Mouse (Mus musculus): Measurements from ENCODE around the gene Ptma.
A peak's percentile ranks its signal among the peaks of the same experiment; 100 is the strongest.
"Not testable (repeated sequence)": the region's sequence is repeated elsewhere in the genome, so short reads cannot be mapped to it uniquely, and the experiment has no call there.

Ptma gene

DNA sequence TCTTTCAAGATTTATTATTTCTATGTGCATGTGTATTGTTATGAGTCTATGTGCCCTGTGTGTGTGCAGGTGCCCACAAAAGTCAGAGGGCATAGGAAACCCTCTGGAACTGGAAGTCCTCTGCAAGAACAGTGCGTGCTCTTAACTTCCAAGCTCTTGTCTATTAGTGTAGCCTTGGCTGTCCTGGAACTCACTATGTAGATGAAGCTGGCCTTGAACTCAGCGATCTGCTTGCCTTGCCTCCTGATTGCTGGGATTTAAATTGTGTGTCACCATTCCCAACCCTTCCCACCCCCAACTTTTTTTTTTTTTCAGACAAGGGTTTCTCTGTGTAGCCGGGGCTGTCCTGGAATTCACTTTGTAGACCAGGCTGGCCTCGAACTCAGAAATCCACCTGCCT, 30.2 kb upstream of the Ptma start:
- no peak for DNase-seq (ENCODE audit: low spot score in 2 of 2)

DNA sequence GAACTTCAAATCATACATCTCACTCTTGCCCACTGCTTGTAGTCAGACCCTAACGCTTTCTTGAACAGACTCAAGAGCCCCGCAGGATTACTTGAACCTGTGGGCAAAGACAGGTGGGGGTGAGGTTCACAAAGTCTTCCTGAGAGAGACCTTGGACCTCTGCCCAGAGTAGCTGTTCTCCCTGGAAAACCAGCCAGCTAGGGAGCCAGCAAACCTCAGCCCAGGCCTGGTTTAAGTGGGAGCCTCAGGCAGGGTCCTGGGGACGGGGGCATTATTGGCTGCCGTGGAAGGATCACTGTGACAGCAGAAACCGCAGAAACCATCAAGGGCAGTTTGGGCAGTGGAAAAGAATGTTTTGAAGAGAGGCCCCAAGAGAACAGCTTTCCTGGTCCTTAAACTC, 29.2 kb upstream of the Ptma start:
- no peak for DNase-seq (ENCODE audit: low spot score in 2 of 2)

DNA sequence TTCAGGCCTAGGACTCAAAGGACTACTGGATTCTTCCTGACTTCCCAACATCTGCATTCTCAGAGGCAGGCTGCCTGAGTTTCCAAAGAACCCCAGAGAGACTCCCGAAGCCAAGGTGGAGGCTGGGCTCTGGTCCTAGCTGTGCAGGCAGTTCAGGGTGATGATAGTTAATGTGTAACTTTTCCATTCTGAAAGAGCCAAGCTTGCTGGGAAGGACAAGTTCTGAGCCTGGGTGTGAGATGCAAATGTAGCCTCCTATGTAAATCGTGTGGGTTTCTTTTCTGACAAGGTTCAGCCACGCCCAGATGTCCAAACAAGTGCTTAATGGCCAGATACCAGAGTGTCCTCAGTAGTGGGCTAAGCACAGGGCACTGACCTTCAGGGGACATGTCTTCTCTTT, 28.5 kb upstream of the Ptma start:
- no peak for DNase-seq (ENCODE audit: low spot score in 2 of 2)

DNA sequence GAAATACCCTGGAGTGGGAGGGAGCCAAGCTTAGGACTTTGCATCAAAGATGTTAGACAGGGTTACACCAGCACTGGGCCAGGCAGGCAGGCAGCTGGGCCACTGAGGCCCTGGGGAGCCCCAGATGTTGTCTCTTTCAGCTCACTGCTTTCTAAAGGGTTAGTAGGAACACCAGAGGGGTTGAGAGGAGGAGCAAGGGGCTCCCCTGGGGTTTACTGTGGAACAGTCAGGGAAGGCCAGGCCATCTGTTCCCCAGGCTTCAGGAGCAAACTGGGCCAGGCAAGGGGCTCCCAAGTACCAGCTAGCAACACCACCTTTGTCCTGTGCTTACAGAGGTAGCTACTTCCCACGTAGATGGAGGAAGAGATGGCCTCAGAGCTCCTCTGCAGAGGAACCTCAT, 27.9 kb upstream of the Ptma start:
- no peak for DNase-seq (ENCODE audit: low spot score in 2 of 2)

DNA sequence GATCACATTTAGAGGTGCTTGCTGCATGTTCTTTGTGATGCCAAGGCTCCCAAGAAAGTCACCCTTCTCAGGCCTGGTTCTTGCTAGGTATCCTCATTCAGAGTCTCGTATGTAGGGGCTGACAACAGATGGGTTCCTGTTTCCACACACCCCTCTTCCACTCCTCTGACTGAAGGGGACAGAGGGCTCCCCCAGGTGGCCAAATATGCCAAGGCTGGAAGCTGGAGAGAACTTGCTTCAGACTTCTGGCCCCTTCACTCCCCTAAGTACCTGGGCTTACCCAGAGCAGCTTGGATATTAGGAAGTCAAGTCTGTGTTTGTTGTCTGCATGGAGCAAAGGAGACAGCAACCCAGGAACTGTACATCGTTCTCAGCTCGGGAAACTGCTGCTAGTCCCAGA, 26.6 kb upstream of the Ptma start:
- no peak for DNase-seq (ENCODE audit: low spot score in 2 of 2)

DNA sequence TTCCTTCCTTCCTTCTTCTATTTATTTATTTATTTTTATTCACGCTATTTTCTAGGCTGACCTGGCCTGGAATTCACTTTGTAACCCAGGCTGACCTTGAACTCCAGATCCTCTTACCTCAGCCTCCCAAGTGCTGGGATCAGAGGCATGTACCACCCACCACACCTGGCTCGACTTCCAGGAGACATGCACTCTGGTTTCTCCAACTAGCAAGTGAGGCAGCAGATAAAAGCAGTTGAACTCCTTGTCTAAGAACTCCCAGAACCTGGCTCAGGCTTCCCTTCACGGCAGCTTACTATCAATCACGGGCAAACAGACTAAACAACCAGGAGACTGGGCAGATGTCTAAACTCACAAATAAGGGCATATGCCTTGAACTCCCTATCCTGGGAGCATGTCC, 25.8 kb upstream of the Ptma start:
- no peak for DNase-seq (ENCODE audit: low spot score in 2 of 2)

DNA sequence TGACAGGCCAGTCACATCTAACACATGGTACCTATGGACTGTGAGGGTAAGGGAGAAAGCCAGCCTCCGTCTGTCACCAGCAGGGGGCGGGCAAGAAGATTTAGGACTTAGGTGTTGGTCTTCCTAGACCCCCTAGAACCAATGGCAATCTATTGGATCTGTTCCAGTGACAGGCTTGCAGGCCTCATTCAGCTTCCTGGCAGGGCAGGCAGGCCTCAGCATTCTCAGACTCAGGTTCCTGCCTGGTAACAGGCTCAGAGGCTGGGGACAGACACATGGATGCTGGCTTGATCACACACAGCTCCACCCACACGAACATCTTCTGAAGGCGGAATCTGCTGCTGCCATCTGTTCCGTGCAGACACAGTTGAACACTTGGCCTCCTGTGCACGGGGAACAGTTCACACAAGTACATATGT, 25.4 kb upstream of the Ptma start:
- DNase-seq (ENCODE audit: low spot score in 2 of 2), result peak; percentile 53 to 64

DNA sequence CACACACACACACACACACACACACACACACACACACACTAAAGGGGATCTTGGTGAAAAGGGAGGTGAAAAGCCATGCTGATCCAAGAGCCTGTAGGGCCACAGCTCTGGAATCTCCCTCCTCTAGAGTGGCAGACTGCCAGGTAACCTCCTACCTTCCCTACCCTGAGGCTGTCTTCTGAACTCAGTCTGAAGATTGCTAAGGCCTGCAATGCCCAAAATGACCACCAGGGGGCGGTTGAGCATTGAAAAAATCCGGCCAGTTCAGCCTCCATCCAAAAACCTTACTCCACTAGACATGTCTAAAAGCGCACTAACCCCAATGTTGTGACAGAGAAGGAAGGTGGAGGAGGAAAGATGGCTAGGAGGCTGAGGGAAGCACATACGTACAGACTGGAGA, 25.0 kb upstream of the Ptma start:
- DNase-seq (ENCODE audit: low spot score in 2 of 2), result peak; percentile 97 to 98

DNA sequence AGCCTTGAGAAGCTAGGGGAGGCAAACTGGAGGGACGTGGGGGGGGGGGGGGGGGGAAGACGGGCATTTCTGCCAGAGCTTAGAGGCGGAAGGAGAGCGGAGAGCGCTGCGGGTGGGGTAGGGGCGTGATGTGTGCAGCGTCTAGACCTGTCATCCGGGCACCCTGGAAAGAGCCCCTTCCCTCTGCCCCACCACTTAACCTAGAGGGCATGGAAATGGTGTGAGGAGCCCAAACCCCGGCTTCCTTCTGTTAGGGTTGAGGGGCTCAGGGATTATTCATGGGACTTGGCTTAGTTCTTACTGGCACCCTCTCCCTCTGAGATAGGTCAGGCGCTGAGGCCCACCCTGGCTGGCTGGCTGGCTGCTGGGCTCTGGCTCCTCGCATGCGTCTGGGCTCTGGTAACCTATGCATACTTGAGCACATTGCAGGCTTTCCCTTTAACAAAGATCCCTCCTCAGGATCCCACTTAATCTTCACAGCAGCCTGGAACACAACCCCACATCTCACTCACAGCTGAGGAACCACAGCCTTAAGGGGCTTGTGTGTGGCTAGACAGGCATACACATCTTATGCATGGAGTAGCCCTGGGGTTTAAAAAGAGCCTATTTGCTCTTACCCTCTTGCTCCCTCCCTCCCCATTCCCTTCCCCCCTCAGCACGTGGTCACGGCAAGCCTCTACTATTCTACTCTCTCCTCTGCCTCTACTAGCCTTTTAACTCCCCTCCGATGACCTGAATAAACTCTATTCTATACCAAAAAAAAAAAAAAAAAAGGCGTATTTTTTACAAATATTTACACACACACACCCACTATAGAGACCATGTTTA, 24.1 kb upstream of the Ptma start:
- no peak for DNase-seq (ENCODE audit: low spot score in 2 of 2)

DNA sequence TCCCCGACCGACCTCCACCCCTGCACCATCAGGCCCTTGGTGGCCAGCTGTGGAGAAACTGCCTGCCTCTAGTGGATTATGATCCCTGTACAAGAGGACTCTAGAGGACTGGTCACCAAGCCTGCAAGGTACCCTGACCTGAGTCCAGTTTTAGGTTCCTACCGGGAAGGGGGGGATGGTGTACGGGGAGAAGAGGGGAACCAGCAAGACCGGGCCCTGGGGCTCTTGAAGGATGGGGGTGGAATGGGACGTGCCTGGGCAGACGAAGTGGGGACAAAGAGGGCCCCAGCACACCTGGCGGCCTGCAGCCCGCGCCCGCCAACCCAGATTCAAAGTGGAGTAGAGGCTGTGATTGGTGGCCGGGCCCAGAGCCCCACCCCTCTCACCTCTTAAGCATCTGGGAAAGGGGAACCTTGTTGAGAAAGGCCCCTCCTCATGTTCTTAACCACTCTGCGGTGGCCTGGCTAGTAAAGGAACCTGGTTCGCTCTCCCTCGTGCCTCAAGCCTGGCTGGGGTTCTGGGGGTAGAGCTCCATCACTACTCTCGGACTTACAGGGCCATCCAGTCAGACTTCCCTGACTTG, 23.3 kb upstream of the Ptma start:
- no peak for DNase-seq (ENCODE audit: low spot score in 2 of 2)

DNA sequence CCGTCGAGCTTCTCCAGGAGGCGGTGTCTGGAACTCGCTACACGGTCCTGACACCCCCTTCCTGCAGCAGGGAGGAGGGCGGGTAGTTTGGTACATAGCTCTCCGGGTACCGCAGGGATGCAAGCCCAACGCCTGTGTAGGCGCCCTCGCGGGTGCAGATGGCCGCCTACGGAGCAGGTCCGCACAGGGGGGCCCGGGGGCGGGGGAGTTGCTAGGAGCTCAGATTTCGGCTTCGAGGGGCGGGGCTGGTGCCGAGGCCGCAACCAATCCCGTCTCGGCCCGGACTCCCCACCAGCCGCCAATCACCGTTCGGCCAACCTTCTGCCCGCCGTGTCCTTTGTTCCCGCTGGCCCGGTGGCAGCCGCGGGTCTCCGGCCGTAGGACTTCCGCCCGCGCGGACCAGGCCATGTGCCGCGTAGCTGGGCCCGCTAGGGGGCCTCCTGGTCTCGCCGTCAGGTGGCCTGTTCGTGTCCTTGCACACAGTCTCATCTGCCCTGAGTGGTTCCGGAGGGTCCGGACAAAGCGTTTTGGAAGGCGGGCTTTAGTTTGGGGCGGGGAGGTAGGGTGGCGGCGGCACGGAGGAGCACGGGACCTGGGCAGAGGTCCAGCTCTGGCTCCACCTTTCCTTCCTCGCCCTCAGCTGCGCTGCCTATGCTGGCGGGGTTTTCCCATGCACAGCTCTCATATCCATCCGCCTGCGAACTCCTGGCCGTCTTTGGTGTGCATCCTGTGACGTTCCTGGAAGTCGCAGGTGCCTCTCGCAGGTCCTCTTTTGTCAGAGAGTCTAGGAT, 22.4 kb upstream of the Ptma start:
- peak; percentile 80 to 89 for DNase-seq (ENCODE audit: low spot score in 2 of 2)

DNA sequence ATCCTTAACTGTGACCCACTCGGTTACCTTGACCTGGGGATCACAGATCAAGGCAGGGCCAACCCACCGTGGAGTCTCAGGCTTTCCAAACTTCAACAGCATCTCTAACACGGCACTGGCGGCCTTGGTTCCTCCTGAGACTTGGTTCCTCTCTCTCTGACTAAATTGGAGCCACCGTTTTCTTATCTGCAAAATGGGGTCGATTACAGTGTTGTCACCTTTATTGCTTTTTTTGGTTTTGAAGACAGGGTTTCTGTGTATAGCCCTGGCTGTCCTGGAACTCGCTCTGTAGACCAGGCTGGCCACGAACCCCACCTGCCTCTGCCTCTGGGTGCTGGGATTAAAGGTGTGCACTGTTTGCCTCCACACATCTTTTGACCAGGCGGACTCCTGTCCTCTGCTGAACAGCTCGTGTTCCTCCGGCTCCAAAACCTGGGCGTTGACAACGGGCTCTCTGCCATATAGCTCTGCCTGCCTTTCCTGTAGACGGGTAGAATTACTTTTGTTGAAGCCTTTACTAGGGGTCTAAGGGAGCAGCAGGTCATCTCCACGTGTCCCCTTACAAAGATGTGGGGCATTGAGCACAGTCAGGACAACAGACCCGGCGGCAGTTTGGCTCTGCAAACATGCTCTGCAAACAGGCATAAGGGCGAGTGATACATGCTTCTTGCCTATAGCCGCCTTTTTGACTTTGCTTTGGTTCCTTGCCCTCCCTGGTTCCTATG, 21.7 kb upstream of the Ptma start:
- DNase-seq (ENCODE audit: low spot score in 2 of 2), result no peak

DNA sequence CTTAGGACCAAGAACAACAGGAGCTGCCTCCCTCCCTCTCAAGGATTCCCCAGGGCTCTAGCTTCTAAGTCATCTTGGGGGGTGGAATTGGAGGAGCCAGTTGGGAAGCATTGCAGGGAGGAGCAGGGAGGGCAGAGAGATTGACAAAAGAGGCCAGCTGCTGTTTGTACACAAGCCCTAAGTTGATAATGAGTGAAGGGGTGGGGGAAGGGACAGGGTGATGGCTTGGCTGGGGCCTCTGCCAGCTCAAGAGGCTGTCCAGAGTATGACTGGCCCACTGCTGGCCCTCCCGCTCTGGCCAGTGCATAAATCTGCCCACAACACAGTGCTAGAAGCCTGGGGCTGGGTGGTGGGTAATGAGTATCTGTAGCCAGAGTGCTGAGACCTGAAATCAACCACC, 21.1 kb upstream of the Ptma start:
- DNase-seq (ENCODE audit: low spot score in 2 of 2), result no peak

DNA sequence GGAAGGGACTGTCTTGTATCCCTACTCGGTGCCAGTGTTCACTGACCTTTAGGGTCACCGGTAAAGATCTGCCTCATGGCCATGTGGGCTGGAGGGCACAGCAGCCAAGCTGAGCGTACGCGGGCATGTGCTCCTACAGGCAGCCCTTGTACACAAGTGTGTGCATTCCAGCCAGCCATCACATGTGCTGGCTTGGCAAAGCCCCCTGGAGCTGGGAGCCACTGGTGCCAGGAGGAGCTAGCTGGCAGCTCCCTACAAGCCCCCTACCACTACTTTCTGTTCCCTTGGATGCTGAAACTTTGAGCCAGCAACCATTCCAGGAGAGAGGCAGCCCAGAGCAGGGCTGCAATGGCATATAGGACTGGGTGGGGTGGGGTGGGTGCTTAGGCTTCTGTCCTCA, 20.1 kb upstream of the Ptma start:
- no peak for DNase-seq (ENCODE audit: low spot score in 2 of 2)

DNA sequence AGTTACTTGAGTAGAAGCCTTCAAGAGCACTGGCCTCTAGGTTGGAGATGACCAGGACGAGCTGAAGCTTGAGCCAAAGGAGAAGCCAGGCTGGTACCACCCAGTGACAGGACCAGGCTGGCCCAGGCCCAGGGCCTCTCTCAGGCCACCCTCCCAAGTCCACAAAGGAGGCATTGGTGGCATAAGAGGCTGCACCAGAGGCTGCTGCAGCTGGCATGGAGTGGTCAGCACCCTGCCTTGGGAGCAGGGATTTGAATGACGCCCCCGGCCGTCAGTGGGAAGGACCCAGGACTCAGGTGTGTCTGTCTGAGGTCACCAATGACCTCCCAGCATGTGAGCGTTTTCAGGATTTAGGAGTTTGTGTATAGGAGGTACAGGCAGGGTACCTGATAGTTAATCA, 18.7 kb upstream of the Ptma start:
- DNase-seq (ENCODE audit: low spot score in 2 of 2), result no peak

DNA sequence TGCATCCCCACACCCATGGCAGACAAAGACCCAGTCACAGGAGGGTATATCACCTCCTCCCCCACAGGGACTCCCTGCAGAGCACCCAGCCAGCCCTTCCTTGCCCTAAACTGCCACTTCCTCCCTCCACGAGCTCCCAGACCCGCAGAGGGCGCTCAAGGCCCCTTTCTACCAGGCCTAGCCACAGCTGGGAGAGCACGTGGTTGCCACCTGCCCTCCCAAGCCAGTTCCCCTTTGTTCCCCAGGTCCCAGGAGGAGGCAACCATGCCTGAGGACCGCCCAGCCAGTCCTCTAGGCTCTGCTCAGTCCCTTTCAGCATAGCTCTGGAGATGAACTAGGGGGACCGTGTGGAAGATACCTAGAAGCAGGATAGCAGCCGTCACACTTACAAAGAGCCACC, 17.1 kb upstream of the Ptma start:
- peak; percentile 56 to 65 for DNase-seq (ENCODE audit: low spot score in 2 of 2)

DNA sequence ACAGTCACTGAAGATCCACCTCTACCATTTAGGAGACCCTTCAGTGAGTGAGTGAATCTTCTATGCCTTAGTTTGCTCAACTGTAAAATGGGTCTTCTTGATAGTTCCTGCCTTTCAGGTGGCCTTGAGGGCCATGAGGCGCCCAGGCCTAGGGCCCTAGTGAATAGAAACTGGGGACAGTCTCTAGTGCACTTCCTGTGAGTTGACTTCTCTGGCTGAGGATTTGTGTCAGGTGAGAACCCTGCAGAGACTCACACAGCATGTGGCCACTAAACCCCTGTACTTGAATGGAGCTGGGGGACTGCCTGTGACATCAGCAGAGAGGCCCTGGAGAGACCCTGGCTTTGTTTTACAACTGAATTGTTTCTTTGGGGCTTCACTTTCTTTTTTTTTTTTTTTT, 16.3 kb upstream of the Ptma start:
- no peak for DNase-seq (ENCODE audit: low spot score in 2 of 2)

DNA sequence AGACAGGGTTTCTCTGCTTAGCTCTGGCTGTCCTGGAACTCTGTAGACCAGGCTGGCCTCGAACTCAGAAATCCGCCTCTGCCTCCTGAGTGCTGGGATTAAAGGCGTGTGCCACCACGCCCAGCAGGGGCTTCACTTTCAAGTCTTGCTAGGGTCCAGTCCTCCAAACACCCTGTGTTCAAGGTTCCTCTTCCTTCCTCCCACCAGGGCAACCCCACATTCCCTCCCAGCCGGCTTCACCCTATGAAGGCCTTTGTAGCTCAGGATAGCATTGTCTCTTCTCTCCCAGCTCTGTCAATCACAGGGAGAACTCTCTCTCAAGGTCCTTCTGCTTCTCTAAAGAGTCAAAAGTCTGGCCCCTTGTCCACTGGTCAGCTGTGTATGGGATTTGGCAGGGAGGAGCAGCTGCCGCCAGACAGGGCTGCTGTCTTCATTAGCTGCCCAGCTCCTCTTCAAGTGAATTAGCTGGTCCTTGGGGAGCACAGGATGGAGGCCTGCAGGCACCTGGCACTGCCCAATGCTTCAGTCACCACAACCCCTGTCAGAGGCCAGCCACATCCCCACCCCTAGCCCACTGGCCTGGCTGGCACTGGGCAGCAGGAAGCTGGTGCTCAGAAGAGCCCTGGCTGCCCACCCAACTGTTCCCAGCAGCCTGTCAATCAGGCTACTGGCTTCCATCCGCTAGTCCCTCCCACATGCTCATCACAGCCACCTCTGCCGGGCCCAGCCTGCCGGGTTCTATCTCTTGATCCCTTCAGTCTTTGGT, 15.7 kb upstream of the Ptma start:
- no peak for DNase-seq (ENCODE audit: low spot score in 2 of 2)

DNA sequence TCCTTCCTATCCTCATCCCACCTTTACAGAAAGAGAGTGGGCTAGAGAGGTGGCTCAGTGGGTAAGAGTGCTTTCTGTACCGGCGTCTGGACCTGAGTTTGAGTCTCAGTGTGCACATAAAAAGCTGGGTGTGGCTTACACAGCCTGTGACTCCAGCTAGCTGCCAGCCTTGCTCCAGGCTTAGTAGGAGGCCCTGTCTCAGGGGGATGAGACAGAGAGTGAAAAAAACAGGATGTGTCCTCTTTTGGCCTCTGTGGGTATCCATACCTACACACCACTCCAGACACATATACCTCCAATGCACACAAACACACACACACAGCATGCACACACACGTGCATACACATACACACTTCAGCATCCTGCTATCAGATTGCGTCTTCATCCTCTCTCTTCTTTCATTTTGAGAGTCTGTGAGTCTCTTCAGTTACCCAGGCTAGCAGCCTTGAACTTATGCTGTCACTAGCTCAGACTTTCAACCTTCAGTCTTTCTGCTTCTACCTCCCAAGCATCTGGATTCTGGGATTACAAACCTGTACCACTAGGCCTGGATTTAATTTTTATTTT, 14.3 kb upstream of the Ptma start:
- no peak for DNase-seq (ENCODE audit: low spot score in 2 of 2)

DNA sequence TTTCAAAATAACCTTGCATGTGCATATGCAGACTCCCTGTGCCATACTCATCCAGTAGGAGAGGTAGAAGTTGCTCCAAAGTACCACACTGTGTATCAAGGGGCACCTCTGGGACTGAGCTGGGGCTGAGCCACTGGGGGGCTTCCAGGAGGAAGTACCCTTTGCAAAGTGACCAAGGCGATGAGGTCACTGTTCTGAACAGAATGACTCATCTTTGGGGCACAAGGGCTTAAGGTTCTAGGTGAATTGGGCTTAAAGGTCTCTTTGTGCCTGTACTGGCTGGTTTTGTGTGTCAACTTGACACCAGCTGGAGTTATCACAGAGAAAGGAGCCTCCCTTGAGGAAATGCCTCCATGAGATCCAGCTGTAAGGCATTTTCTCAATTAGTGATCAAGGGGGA, 13.5 kb upstream of the Ptma start:
- not testable (repeated sequence) for DNase-seq (ENCODE audit: low spot score in 2 of 2)
